Mouse (Mus musculus) activated CD4-positive, CD25-positive, alpha-beta regulatory T cell, adult 9 weeks (primary cell): ENCODE data around the gene Pgls. TPM values are rescaled to one million over a fixed set of nuclear protein-coding genes. Genes with fewer than 3 reads are reported as not detected.

Experiments used
- polyA plus RNA-seq: library from polyadenylated mRNA; unstranded; fragments of 100-300 nt; shearing (Covaris generic); gene quantifications from one replicate; pipeline ENCODE4 v1.2.1, GENCODE M21; 2017

Gene Pgls
- 26.4 TPM for polyA plus RNA-seq

GRCm38 (mm10) chr8:71591471-71592373 lies at the start of gene Pgls:
Gene Pgls, plus strand, starts transcription at chr8:71592176.

GRCm38 (mm10) chr8:71542632-71543343 lies 49.2 kb upstream of the Pgls start, which contains the start of gene Mvb12a:
Gene Mvb12a, plus strand, starts transcription at chr8:71542922.

GRCm38 (mm10) chr8:71558071-71558957 lies 33.7 kb upstream of the Pgls start, which contains the start of gene Tmem221:
Gene Tmem221, minus strand, starts transcription at chr8:71558871.

GRCm38 (mm10) chr8:71566501-71566900 lies 25.5 kb upstream of the Pgls start, which contains the start of gene Nxnl1:
Gene Nxnl1, minus strand, starts transcription at chr8:71566601.

GRCm38 (mm10) chr8:71568387-71568937 lies 23.5 kb upstream of the Pgls start, which contains the start of gene Slc27a1:
Gene Slc27a1, plus strand, starts transcription at chr8:71568882.

GRCm38 (mm10) chr8:71597451-71597850 lies 5.5 kb downstream of the Pgls start, which contains the start of gene Fam129c:
Gene Fam129c, plus strand, starts transcription at chr8:71597648.

GRCm38 (mm10) chr8:71610822-71611651 lies 19.1 kb downstream of the Pgls start, which contains the start of gene Colgalt1:
Gene Colgalt1, plus strand, starts transcription at chr8:71610998.

Other genes starting within 250 kb of the Pgls start
- 167 TPM for gene Use1, start 225.3 kb upstream of the Pgls start, polyA plus RNA-seq
- 5.9 TPM for gene Ocel1, start 220.9 kb upstream of the Pgls start, polyA plus RNA-seq
- 0.31 TPM for gene Nr2f6, start 210.2 kb upstream of the Pgls start, polyA plus RNA-seq
- 0.06 TPM for gene Ushbp1, start 196.4 kb upstream of the Pgls start, polyA plus RNA-seq
- gene Babam1, start 195.3 kb upstream of the Pgls start, polyA plus RNA-seq = 124 TPM
- gene Ankle1, start 186.2 kb upstream of the Pgls start, polyA plus RNA-seq = 2.1 TPM
- 96.5 TPM for gene Abhd8, start 128.5 kb upstream of the Pgls start, polyA plus RNA-seq
- 99.9 TPM for gene Mrpl34, start 127.2 kb upstream of the Pgls start, polyA plus RNA-seq
- gene Dda1, start 123.0 kb upstream of the Pgls start, polyA plus RNA-seq = 70.3 TPM
- 0.12 TPM for gene Ano8, start 106.2 kb upstream of the Pgls start, polyA plus RNA-seq
- gene Gtpbp3, start 104.1 kb upstream of the Pgls start, polyA plus RNA-seq = 6.3 TPM
- gene Plvap, start 80.4 kb upstream of the Pgls start, polyA plus RNA-seq = 0.23 TPM
- gene Ccdc194, start 66.5 kb upstream of the Pgls start, polyA plus RNA-seq = not detected
- gene Bst2, start 54.7 kb upstream of the Pgls start, polyA plus RNA-seq = 203 TPM
- gene Mvb12a, start 49.3 kb upstream of the Pgls start, polyA plus RNA-seq = 102 TPM
- 0.39 TPM for gene Tmem221, start 33.3 kb upstream of the Pgls start, polyA plus RNA-seq
- 0.16 TPM for gene Nxnl1, start 25.6 kb upstream of the Pgls start, polyA plus RNA-seq
- gene Slc27a1, start 23.3 kb upstream of the Pgls start, polyA plus RNA-seq = 11.9 TPM
- gene Fam129c, start 5.5 kb downstream of the Pgls start, polyA plus RNA-seq = 7.1 TPM
- gene Colgalt1, start 18.8 kb downstream of the Pgls start, polyA plus RNA-seq = 3.7 TPM
- 0.46 TPM for gene Unc13a, start 79.6 kb downstream of the Pgls start, polyA plus RNA-seq
- gene Jak3, start 84.1 kb downstream of the Pgls start, polyA plus RNA-seq = 171 TPM
- gene Insl3, start 97.0 kb downstream of the Pgls start, polyA plus RNA-seq = 24.7 TPM
- 5.7 TPM for gene B3gnt3, start 109.6 kb downstream of the Pgls start, polyA plus RNA-seq
- 291 TPM for gene Fcho1, start 133.5 kb downstream of the Pgls start, polyA plus RNA-seq